Mouse (Mus musculus): ENCODE data around the gene Bsn. TPM values are rescaled to one million over a fixed set of nuclear protein-coding genes. Genes with fewer than 3 reads are reported as not detected.
A peak's percentile ranks its signal among the peaks of the same experiment; 100 is the strongest.

The Bsn gene
- polyA plus RNA-seq, 1 experiment from 2014 or later: 2.5 TPM

DNA sequence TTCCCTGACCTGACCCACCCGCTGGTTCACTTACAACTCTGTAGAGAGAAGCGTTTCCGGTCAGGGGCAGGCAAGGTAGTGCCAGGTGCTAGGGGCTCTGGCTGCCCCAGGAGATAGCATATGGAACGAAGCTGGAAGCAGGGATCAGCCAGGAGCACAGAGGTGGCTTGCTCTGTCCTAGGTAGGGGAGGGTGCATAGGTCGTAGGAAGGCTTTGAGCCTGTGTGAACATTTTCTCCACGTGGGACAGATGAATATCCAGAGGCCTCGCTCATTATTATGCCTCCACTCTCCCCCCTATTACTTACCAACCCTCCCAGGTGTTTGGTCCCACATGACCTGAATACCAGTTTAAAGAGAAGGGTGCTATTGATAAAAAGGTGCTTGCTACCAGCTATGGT lies 137.8 kb downstream of the Bsn start:
- 70% methylated on average over 7 of the region's 7 CpGs for WGBS (ENCODE audit: insufficient replicate concordance)

GRCm38 (mm10) chr9:108051931-108052220 lies 138.3 kb downstream of the Bsn start:
- Histone ChIP-seq H3K4me2 (no peak overlapping the region), H3K36me3 (peaks cover 72% of the 10 kb centered on the region), H3K9ac (no peak overlapping the region), H3K4me1 (replicated peaks) (peaks cover 71% of the 10 kb centered on the region), H3K4me3 (replicated peaks) (no peak overlapping the region), H3K27me3 (no peaks in the 10 kb centered on the region), H3K27ac (peak overlapping the region; percentile 1; the same call in 1 of the 2 replicates), H3K9me3 (replicated peaks) (no peaks in the 10 kb centered on the region)
- WGBS (ENCODE audit: insufficient replicate concordance): 85% methylated on average over 4 of the region's 4 CpGs
- DNase-seq (no peak), ATAC-seq (ENCODE audit: low read depth) (no peak)

More for the DNA sequence above, 137.8 kb downstream of the Bsn start:
- no peak overlapping the region for H3K4me2 ChIP-seq
- DNase-seq: no peak
- H3K27ac ChIP-seq: peak overlapping the region; percentile 14; the same call in 1 of the 2 replicates
- H3K27me3 ChIP-seq: no peaks in the 10 kb centered on the region
- no peak overlapping the region for H3K4me3 ChIP-seq (replicated peaks)
- H3K9ac ChIP-seq: no peak overlapping the region
- no peak for ATAC-seq (ENCODE audit: low read depth)
- no peaks in the 10 kb centered on the region for H3K9me3 ChIP-seq (replicated peaks)
- H3K4me1 ChIP-seq (replicated peaks): peaks cover 66% of the 10 kb centered on the region
- peaks cover 72% of the 10 kb centered on the region for H3K36me3 ChIP-seq

- DNase-seq: no peak
- Histone ChIP-seq H3K9ac (no peak overlapping the region), H3K4me1 (replicated peaks) (peaks cover 76% of the 10 kb centered on the region), H3K4me2 (no peak overlapping the region), H3K36me3 (peaks cover 72% of the 10 kb centered on the region), H3K27ac (peak overlapping the region; percentile 35), H3K9me3 (replicated peaks) (no peaks in the 10 kb centered on the region), H3K4me3 (replicated peaks) (no peak overlapping the region), H3K27me3 (no peaks in the 10 kb centered on the region)
- WGBS (ENCODE audit: insufficient replicate concordance): 92% methylated on average over 15 of the region's 15 CpGs
- ATAC-seq (ENCODE audit: low read depth): no peak
These were observed 138.8 kb downstream of the Bsn start for GRCm38 (mm10) chr9:108051184-108051930.

- 35% methylated on average over 15 of the region's 15 CpGs for WGBS (ENCODE audit: insufficient replicate concordance)
- H3K4me3 ChIP-seq (replicated peaks): peak overlapping the region; percentile 77
- no peaks in the 10 kb centered on the region for H3K27me3 ChIP-seq
- peaks cover 74% of the 10 kb centered on the region for H3K4me1 ChIP-seq (replicated peaks)
- H3K9me3 ChIP-seq (replicated peaks): no peaks in the 10 kb centered on the region
- peak overlapping the region; percentile 86 for H3K9ac ChIP-seq
- peaks cover 72% of the 10 kb centered on the region for H3K36me3 ChIP-seq
- ATAC-seq (ENCODE audit: low read depth) (no peak), DNase-seq (no peak)
- peak overlapping the region; percentile 83 for H3K4me2 ChIP-seq
- H3K27ac ChIP-seq: peak overlapping the region; percentile 83
These were observed 140.5 kb downstream of the Bsn start for GRCm38 (mm10) chr9:108049561-108050251.

- H3K9ac ChIP-seq: peak within 1 kb of the TSS; percentile 86
- under 1% methylated on average over 37 of the region's 39 CpGs for WGBS (ENCODE audit: insufficient replicate concordance)
- H3K36me3 ChIP-seq: peaks cover 69% of the 10 kb centered on the region
- peak within 1 kb of the TSS; percentile 77 for H3K4me3 ChIP-seq (replicated peaks)
- H3K4me1 ChIP-seq (replicated peaks): peaks cover 67% of the 10 kb centered on the region
- peak within 1 kb of the TSS; percentile 88 for H3K27ac ChIP-seq
- ATAC-seq (ENCODE audit: low read depth) (peak; percentile 92), DNase-seq (peak; percentile 96)
- H3K9me3 ChIP-seq (replicated peaks): no peaks in the 10 kb centered on the region
- H3K27me3 ChIP-seq: no peaks in the 10 kb centered on the region
- peak within 1 kb of the TSS; percentile 83 for H3K4me2 ChIP-seq
These were observed 141.1 kb downstream of the Bsn start, which contains the start of gene Gmppb for GRCm38 (mm10) chr9:108049016-108049455. Gmppb (plus strand) TSS chr9:108049242.

- 2% methylated on average over 19 of the region's 19 CpGs for WGBS (ENCODE audit: insufficient replicate concordance)
- Histone ChIP-seq H3K27ac (peak overlapping the region; percentile 88), H3K9ac (peak overlapping the region; percentile 70), H3K36me3 (peaks cover 67% of the 10 kb centered on the region), H3K4me1 (replicated peaks) (peaks cover 62% of the 10 kb centered on the region), H3K4me2 (peak overlapping the region; percentile 83), H3K27me3 (no peaks in the 10 kb centered on the region), H3K9me3 (replicated peaks) (no peaks in the 10 kb centered on the region), H3K4me3 (replicated peaks) (peak overlapping the region; percentile 77)
- DNase-seq (peak; percentile 45), ATAC-seq (ENCODE audit: low read depth) (peak; percentile 4)
These were observed 141.6 kb downstream of the Bsn start for GRCm38 (mm10) chr9:108048566-108048955.

- H3K27me3 ChIP-seq: no peaks in the 10 kb centered on the region
- peaks cover 55% of the 10 kb centered on the region for H3K4me1 ChIP-seq (replicated peaks)
- H3K4me2 ChIP-seq: peak overlapping the region; percentile 83
- no peaks in the 10 kb centered on the region for H3K9me3 ChIP-seq (replicated peaks)
- DNase-seq: peak; percentile 51
- H3K4me3 ChIP-seq (replicated peaks): peak overlapping the region; percentile 77
- H3K27ac ChIP-seq: peak overlapping the region; percentile 88
- H3K36me3 ChIP-seq: peaks cover 66% of the 10 kb centered on the region
- 37% methylated on average over 17 of the region's 17 CpGs for WGBS (ENCODE audit: insufficient replicate concordance)
- peak overlapping the region; percentile 70 for H3K9ac ChIP-seq
- ATAC-seq (ENCODE audit: low read depth): peak; percentile 16; the same call in 1 of the 2 replicates
These were observed 142.3 kb downstream of the Bsn start for GRCm38 (mm10) chr9:108047601-108048565.

DNA sequence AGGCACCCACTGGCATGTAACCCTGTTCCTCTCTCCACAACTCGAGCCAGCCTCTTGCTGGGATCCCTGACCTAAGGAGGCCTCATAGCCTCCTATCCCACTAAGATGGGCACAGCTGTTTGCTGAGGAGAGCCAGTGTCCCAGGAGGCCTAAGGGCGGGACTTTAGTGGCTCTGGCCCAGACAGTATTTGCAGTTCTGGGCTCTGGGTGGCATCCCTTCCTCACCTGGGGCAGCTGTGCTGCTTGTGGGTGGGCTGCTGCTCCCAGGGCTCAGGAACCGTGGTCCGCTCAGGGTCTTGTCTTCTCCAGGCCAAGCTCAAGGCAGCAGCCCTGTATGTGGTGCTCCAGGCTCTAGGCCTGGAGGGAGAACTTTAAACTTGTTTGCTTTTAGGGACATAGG lies 143.6 kb downstream of the Bsn start:
- Histone ChIP-seq H3K4me1 (replicated peaks) (peaks cover 46% of the 10 kb centered on the region), H3K27ac (peak overlapping the region; percentile 88; the same call in 1 of the 2 replicates), H3K4me2 (no peak overlapping the region), H3K36me3 (peaks cover 70% of the 10 kb centered on the region), H3K9ac (peak overlapping the region; percentile 70; the same call in 1 of the 2 replicates), H3K27me3 (no peaks in the 10 kb centered on the region), H3K9me3 (replicated peaks) (no peaks in the 10 kb centered on the region), H3K4me3 (replicated peaks) (no peak overlapping the region)
- ATAC-seq (ENCODE audit: low read depth) (no peak), DNase-seq (no peak)
- 82% methylated on average over 4 of the region's 4 CpGs for WGBS (ENCODE audit: insufficient replicate concordance)

Small RNAs within 50 kb of the gene (microRNA-seq; reads per million reads assigned to microRNA genes)
- not detected for gene Gm47303
- 1.5 reads per million for gene Mir7088

Other genes starting within 250 kb of the Bsn start
- gene Traip, start 240.2 kb downstream of the Bsn start, polyA plus RNA-seq (2015; fragmentation: Nextera tagmentation; extraction: Ambion mirVana): 17.3 and 18.9 TPM in 2 replicates
- 56.5 and 56.9 TPM in 2 replicates for gene Uba7, start 214.9 kb downstream of the Bsn start, polyA plus RNA-seq (2015; fragmentation: Nextera tagmentation; extraction: Ambion mirVana)
- gene Gm20661, start 207.3 kb downstream of the Bsn start, polyA plus RNA-seq (2015; fragmentation: Nextera tagmentation; extraction: Ambion mirVana): 0.53 and 0.56 TPM in 2 replicates
- gene Inka1, start 204.5 kb downstream of the Bsn start, polyA plus RNA-seq (2015; fragmentation: Nextera tagmentation; extraction: Ambion mirVana): 55.7 and 60.5 TPM in 2 replicates
- 1.1 and 1.2 TPM in 2 replicates for gene Cdhr4, start 197.9 kb downstream of the Bsn start, polyA plus RNA-seq (2015; fragmentation: Nextera tagmentation; extraction: Ambion mirVana)
- gene Gm20662, start 194.0 kb downstream of the Bsn start, polyA plus RNA-seq (2015; fragmentation: Nextera tagmentation; extraction: Ambion mirVana): 0.44 and 0.48 TPM in 2 replicates
- 29.3 and 30.9 TPM in 2 replicates for gene Ip6k1, start 187.9 kb downstream of the Bsn start, polyA plus RNA-seq (2015; fragmentation: Nextera tagmentation; extraction: Ambion mirVana)
- gene Gmppb, start 141.1 kb downstream of the Bsn start, polyA plus RNA-seq (2015; fragmentation: Nextera tagmentation; extraction: Ambion mirVana): 21.0 TPM in 2 replicates
- gene Amigo3, start 137.2 kb downstream of the Bsn start, polyA plus RNA-seq (2015; fragmentation: Nextera tagmentation; extraction: Ambion mirVana): 1.2 and 1.4 TPM in 2 replicates
- gene Mst1, start 109.9 kb downstream of the Bsn start, polyA plus RNA-seq (2015; fragmentation: Nextera tagmentation; extraction: Ambion mirVana): 15.5 and 18.6 TPM in 2 replicates
- 80.8 and 88.0 TPM in 2 replicates for gene Rnf123, start 107.0 kb downstream of the Bsn start, polyA plus RNA-seq (2015; fragmentation: Nextera tagmentation; extraction: Ambion mirVana)
- 176 and 195 TPM in 2 replicates for gene Apeh, start 95.8 kb downstream of the Bsn start, polyA plus RNA-seq (2015; fragmentation: Nextera tagmentation; extraction: Ambion mirVana)
- 12.7 and 17.8 TPM in 2 replicates for gene Dag1, start 73.6 kb upstream of the Bsn start, polyA plus RNA-seq (2015; fragmentation: Nextera tagmentation; extraction: Ambion mirVana)
- gene Nicn1, start 100.0 kb upstream of the Bsn start, polyA plus RNA-seq (2015; fragmentation: Nextera tagmentation; extraction: Ambion mirVana): 4.7 and 5.6 TPM in 2 replicates
- 14.0 and 14.1 TPM in 2 replicates for gene Amt, start 106.5 kb upstream of the Bsn start, polyA plus RNA-seq (2015; fragmentation: Nextera tagmentation; extraction: Ambion mirVana)
- 235 and 296 TPM in 2 replicates for gene Rhoa, start 115.7 kb upstream of the Bsn start, polyA plus RNA-seq (2015; fragmentation: Nextera tagmentation; extraction: Ambion mirVana)
- gene Tcta, start 115.8 kb upstream of the Bsn start, polyA plus RNA-seq (2015; fragmentation: Nextera tagmentation; extraction: Ambion mirVana): 12.7 TPM in 2 replicates
- 6,829 and 6,884 TPM in 2 replicates for gene Gpx1, start 148.5 kb upstream of the Bsn start, polyA plus RNA-seq (2015; fragmentation: Nextera tagmentation; extraction: Ambion mirVana)
- 67.0 and 71.0 TPM in 2 replicates for gene Usp4, start 157.5 kb upstream of the Bsn start, polyA plus RNA-seq (2015; fragmentation: Nextera tagmentation; extraction: Ambion mirVana)
- 0.47 and 0.68 TPM in 2 replicates for gene 1700102P08Rik, start 202.4 kb upstream of the Bsn start, polyA plus RNA-seq (2015; fragmentation: Nextera tagmentation; extraction: Ambion mirVana)
- 0.30 and 0.35 TPM in 2 replicates for gene Ccdc36, start 238.1 kb upstream of the Bsn start, polyA plus RNA-seq (2015; fragmentation: Nextera tagmentation; extraction: Ambion mirVana)
- not detected in 2 replicates for gene BC048562, start 246.1 kb upstream of the Bsn start, polyA plus RNA-seq (2015; fragmentation: Nextera tagmentation; extraction: Ambion mirVana)

Data from liver, embryonic 13.5 days (tissue).